Mouse (Mus musculus) lung, postnatal 36 days (tissue): ENCODE measurements at regions not wholly inside any gene's neighbourhood (a gene's known extent, or its start where the extent isn't known, plus 50 kb on each side); places are given as distances from the start of the nearest gene placed in this dataset.

Source experiments
- DNase-seq: peaks from one replicate; pipeline ENCODE4 v3.0.0; 2022; ENCODE audit warnings: mixed read lengths

- DNase-seq, result peak; percentile 77
These were observed 54.2 kb upstream of the Rfpl4b start for GRCm38 (mm10) chr10:38875667-38876245.

- peak; percentile 29 for DNase-seq
These were observed 57.7 kb upstream of the Rfpl4b start for GRCm38 (mm10) chr10:38879271-38879670.

GRCm38 (mm10) chr10:38880642-38881187 is 59.1 kb upstream of the Rfpl4b start:
- no peak for DNase-seq

- DNase-seq, result peak; percentile 55
These were observed 60.6 kb upstream of the Rfpl4b start for GRCm38 (mm10) chr10:38882154-38882553.

GRCm38 (mm10) chr10:38883816-38884599 is 62.4 kb upstream of the Rfpl4b start:
- DNase-seq, result no peak

GRCm38 (mm10) chr10:38884641-38885040 is 63.1 kb upstream of the Rfpl4b start:
- no peak for DNase-seq

- no peak for DNase-seq
These were observed 64.9 kb upstream of the Rfpl4b start for GRCm38 (mm10) chr10:38886441-38886840.

GRCm38 (mm10) chr10:38887896-38888295 is 66.3 kb upstream of the Rfpl4b start:
- DNase-seq, result no peak

- DNase-seq, result no peak
These were observed 70.6 kb upstream of the Lama4 start for GRCm38 (mm10) chr10:38894706-38895105.

GRCm38 (mm10) chr10:38895656-38896055 is 69.7 kb upstream of the Lama4 start:
- DNase-seq, result no peak

- no peak for DNase-seq
These were observed 67.7 kb upstream of the Lama4 start for GRCm38 (mm10) chr10:38897573-38897972.

GRCm38 (mm10) chr10:38906121-38906520 is 59.2 kb upstream of the Lama4 start:
- no peak for DNase-seq

GRCm38 (mm10) chr10:38907835-38908234 is 57.5 kb upstream of the Lama4 start:
- no peak for DNase-seq

GRCm38 (mm10) chr10:38908277-38908676 is 57.0 kb upstream of the Lama4 start:
- peak; percentile 74 for DNase-seq

GRCm38 (mm10) chr10:38909152-38909732 is 56.1 kb upstream of the Lama4 start:
- DNase-seq, result no peak

GRCm38 (mm10) chr10:38909843-38910242 is 55.5 kb upstream of the Lama4 start:
- DNase-seq, result no peak

- no peak for DNase-seq
These were observed 52.3 kb upstream of the Lama4 start for GRCm38 (mm10) chr10:38913013-38913412.
